Mouse (Mus musculus) testis, postnatal 10 days (tissue): ENCODE data around the gene Hist1h2bf.
"Not testable (repeated sequence)": the region's sequence is repeated elsewhere in the genome, so short reads cannot be mapped to it uniquely, and the experiment has no call there.

Experiments used
- DNase-seq: peaks from one replicate; pipeline ENCODE4 v3.0.0; 2021; ENCODE audit warnings: low spot score

Gene Hist1h2bf

DNA sequence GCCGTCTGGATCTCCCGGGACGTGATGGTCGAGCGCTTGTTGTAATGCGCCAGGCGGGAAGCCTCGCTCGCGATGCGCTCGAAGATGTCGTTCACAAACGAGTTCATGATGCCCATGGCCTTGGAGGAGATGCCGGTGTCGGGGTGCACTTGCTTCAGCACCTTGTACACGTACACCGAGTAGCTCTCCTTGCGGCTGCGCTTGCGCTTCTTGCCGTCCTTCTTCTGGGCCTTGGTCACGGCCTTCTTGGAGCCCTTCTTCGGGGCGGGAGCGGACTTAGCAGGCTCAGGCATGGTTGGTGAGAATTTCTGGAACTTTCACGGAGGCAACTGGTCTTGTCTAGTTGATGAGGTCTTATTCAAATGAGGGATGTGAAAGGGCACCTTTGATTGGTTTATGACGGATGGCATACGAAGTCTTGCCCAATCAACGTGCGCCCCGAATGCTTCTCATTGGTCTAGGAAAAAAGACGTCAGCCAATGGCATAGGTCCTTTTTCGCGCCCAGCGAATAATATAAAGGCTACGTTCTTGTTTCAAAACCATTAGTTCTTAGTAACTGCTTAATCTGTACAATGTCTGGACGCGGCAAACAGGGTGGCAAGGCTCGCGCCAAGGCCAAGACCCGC, at the start of gene Hist1h2bf, which contains the start of gene Hist1h2ad:
Gene Hist1h2bf (minus strand): TSS at position 299 of the 627 bp plus-strand sequence.
Gene Hist1h2ad (plus strand): TSS at position 484 of the 627 bp plus-strand sequence.
- peak; percentile 80 for DNase-seq

DNA sequence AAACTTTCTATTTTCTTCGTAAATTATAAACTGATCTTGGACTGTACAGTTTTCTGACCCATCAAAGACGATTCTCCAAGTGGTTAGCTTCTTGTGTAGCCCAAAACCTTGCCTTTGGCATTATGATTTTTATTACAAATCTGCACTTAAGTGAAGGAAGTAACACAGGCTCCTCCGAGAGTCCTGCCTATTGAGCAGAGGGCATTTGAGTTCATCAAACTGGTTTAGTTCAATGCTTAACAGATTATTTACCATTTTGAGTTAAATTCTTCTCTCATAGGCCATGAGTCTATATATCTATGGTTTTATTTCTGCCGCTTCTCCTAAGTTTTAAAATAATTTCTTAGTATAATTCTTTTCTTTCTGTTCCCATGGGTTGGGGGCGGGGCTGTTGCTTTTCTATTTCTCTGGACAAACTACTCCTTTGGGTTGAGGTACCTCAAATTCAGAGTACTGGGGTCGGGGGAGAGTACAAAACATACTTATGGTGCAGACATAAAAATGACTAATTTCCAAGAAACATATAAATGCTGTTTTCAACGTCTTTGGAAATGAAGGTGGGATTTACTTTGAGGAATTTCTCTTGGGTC, 49.0 kb upstream of the Hist1h2bf start:
- peak; percentile 55 for DNase-seq

DNA sequence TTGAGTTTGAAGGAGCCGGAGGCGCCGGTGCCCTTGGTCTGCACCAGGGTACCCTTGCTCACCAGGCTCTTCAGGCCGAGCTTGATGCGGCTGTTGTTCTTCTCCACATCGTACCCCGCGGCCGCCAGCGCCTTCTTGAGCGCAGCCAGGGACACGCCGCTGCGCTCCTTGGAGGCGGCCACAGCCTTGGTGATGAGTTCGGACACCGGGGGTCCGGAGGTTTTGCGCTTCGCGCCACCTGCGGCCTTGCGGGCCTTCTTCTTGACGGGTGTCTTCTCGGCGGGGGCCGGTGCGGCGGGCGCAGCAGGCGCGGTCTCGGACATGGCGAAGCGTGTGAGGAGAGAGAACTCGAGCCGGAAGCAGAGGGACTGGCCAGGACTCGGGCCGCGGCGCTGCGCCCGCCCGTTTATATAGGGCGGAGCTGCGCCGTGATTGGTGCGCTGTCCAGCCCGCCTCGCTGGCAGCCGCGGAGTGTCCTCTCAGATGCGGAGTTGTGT, 48.2 kb upstream of the Hist1h2bf start, which contains the start of gene Hist1h1e:
Gene Hist1h1e (minus strand): TSS at position 384 of the 497 bp plus-strand sequence.
- DNase-seq, result peak; percentile 93

DNA sequence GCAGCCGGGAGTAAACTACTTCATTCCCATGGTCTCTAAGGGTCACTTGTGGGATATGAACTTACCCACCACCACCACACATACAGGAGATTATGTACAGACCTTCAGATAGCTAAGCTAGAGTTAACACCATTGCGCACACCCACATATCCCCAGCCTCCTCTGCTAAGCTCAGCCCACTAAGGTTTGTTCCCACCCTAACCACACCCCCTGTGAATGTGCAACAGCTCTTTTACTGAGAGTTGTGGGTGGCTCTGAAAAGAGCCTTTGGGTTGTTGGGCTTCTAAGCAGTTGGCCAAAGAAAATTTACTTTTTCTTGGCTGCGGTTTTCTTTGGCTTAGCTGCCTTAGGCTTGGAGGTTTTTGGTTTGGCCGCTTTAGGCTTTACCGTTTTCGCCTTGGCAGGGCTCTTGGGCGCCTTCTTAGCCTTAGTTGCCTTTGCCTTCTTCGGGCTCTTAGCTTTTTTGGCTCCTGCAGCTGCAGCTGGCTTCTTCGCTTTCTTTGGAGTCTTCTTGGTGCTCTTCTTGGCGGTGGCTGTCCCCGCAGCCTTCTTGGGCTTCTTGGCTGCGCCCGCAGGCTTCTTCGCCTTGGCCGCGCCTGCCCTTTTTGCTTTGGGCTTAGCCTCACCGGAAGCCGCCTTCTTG, 47.7 kb upstream of the Hist1h2bf start:
- peak; percentile 75 for DNase-seq

DNA sequence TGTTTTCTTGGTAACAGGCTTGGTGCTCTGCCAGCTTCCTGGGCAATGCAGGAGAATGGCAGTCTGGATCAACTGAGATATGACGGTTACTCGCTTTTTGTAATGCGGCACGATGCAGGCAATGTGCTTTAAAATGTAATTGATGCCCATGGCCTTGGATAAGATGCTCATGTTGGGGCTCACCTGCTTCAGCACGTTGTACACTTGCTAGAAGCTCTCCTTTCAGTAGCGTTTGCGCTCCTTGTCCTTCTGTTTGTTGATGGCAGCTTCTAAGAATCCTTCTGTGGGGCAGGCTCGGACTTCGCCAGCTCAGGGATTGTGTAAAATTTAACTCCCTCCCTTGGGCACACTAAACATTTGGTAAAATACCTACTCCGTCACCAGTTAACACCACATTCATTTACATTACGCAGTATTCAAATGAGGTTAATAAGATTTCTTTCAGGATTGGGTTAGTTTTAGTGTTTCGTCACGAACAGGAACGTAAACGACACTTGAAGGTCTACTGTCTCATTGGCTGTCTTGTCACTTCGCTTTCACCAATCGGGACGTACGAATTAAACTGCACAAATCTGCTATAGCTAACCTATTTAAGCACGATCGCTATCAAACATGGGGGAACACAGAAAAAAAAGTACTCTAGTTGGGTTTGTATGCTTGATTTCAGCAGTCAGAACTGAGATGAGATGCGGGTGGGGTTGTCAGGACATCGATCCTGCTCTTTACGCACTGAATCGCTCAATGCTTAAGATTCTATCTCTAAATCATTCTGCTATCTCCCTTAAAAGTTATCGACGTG, 46.9 kb upstream of the Hist1h2bf start, which contains the start of gene Hist1h2be:
Gene Hist1h2be (minus strand): TSS at position 392 of the 799 bp plus-strand sequence.
- peak; percentile 81 for DNase-seq

DNA sequence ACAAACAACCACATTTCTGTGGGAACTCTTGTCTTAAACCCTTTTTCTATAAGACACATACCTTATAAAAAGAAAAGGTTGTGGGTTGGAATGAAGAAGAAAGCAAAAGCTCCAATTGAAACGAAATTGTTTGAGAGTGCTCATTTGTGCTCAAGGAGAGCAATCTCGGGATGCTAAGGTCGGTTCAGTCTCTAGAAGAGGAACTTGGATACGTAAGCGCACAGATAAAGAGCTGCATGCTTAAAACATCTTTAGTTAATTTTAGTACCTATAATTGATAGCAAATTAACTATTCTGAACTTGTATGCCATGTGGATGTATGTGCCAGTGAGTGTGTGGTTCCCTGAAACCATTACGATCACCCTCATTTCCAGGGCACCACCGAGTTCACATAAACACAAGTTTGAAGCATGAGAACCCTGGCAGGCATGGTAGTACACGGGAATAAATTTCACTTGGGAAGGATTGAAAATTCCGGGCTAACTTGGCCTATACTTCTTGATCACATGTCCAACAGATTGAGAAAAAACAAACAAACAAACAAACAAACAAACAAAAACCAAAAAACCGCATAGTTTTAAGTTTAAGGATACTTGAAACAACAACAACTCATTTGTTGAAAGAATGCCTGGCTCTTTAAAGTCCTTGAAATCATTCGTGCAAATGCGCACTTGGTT, 46.2 kb upstream of the Hist1h2bf start:
- no peak for DNase-seq

DNA sequence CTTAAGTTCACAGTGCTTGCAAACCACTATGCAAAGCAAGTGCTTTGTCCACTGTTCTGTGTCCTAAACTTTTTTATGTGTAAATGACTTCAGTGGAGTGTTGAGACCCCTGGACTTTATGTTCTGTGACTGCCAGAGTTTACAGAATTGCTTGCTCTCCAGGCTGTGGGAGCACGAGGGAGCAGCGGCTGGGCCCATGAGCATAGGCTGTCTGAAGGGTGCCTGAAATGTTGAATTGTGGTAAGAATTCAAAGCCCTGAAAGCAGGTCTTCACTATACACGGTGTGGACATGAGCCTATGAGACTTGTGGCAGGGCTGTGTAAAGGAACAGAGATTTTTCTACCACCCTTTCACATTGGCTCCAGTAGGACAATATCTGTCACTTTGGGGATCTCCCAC, 37.6 kb upstream of the Hist1h2bf start:
- DNase-seq, result peak; percentile 6

DNA sequence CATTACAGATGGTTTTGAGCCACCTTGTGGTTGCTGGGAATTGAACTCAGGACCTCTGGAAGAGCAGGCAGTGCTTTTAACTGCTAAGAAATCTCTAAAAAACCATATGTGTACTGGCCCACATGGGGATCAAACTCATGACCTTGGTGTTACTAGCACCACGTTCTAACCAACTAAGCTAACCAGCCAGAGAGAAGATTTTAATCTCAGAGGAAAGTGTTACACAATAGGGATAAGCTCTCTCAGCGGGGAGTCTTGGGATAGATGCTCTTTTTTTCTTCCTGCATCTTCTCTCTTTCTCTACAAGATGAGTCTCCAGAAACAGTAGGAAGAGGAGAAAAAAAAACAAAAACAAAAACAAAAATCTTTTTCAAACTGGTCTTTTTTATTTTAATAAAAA, 36.4 kb upstream of the Hist1h2bf start:
- peak; percentile 6 for DNase-seq

DNA sequence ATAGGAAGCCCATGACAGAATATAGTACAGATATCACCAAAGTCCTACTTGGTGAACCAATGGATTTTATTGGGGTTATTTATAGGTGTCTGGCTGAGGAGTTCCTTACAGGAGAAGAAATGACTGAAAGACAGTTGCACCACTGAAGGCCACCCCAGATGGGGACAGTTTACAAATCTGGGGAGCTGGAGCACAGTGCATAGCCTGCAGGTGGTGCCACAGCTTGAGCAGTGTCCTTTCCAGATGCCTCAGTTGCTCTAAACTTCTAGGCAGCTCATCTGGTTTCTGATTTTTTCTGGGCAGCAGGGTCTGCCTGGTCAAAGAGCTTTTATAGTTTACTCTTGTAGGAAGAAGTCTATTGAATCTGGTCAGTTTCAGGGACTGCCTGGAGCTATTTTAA, 35.8 kb upstream of the Hist1h2bf start:
- peak; percentile 14 for DNase-seq

DNA sequence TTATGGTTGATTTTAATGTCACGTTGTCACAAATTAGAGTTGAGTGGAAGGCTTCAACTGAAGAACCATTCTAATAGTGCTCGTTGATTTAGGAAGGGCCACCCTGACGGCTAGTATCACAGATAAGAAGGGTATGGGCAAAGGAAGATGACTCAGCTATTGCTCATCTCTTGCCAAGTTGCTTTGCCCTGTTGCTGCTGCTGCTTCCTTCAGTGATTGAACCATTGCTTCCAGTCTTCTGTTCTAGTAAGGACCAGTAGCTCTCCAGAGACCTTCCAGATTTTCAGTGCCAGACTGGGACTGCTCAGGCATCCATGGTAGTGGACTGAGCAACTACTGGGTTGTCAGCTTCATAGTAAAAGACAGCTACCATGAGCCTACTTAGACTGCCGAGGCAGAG, 35.2 kb upstream of the Hist1h2bf start:
- DNase-seq, result peak; percentile 18

DNA sequence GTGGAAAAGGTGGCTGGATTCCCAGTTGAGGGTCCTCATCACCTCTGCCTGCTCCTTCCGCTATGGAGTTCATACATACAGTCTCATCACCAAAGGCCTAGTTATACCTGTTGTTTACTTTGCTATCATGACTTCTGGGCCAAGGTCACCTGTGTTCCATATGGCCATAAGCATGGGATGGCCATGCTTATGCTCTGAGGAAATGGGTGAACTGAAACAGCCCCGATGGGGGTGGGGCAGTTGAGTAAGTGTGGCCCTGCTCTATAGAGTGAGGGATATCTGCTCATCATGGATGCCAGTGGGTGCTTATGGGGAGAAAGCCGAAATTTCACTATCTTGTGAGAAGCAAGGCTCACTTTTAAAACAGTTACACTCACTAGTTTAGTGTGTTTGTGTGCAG, 31.1 kb upstream of the Hist1h2bf start:
- peak; percentile 31 for DNase-seq

DNA sequence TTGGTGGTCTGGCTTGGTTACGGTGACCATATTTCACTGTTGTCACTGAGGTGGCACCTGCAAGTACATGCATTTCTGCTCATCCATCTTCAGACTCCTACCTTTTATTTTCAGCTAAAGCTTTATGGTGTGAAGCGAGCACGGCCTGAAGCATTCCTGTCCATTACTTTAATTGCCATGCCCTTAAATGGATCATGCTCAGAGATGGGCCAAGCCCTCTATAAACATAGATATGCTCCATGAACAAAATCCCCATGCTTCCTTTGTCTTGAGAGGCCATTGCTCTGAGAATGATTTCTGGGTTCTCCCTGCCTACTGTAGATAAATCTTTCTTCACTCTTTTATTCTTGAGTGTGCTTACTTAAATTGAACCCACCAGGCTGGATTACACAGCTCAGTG, 30.5 kb upstream of the Hist1h2bf start:
- peak; percentile 12 for DNase-seq

DNA sequence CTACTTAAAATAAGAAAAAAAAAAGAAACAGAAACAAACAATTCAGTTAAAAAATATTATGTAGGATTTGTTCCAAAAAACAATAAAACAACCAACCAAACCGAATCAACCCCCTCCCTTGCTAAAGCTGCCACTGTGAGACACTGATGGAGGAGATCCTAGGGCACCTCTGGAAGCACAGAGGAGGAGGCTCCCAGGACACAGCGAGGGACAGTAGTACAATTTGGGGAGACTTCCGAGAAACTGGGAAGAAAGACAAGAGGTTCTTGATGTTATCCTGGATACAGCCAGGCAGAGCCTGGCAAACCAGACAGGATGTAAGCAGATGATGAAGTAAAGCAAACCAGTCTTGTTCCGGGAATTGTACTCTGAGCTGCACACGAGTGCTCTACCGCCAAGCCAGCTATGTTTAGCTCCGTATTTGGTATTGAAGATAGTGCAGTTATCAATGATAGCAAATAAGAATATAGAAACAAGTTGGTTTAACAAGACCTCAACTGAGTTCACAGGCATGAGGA, 29.2 kb upstream of the Hist1h2bf start:
- DNase-seq, result no peak

DNA sequence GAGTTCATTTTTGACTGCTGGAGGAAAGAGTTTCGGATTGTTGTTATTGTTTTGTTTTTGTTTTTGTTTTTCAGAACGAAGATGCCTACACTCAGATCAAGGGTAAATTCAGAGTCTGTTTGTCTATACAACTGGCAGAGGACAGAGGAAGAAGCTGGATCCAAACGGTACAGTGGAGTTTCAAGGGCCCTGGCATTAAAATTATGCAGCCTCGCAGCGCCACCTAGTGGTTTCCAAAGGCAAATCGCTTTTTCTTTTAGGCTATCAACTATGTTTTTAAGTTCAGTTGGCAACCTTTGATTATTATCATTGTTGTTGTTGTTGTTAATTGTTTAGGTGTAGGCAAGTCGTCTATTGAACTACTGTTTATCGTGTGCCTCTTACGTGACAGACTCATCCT, 24.0 kb upstream of the Hist1h2bf start:
- peak; percentile 89 for DNase-seq

DNA sequence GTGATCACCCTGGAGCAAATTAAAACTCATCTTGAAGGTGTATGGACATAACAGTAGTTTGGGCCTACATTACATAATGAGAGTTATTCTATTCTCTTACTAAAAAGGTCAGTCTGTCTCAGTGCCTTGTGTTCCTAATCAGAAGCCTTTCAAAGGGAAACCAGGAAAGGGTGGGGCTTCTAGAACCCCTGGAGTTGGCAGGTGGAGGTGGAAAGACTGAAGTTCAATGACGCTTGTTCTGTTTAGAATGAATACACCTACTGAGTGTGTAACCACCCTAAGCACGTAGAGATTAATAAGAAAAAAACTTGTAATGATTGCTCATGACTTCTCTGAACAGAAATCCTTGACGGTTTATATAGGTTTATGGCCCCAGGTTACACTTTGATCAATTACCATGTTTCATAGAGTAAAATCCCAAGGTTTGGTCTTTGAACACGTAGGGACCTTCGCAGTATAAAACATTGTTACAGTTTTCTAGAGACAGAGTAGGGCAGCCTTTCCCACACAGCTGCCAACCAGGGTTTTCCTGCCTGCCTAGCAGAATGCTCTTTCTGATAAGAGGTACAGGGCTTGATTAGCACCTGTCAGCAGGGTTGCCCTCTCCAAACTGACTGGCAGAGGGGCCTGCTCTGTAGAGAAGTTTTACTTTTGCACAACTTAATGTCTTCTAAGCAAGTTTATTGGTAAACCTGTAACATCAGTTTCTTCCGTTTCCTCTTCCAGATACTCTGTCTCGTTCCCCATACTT, 21.8 kb upstream of the Hist1h2bf start:
- no peak for DNase-seq

DNA sequence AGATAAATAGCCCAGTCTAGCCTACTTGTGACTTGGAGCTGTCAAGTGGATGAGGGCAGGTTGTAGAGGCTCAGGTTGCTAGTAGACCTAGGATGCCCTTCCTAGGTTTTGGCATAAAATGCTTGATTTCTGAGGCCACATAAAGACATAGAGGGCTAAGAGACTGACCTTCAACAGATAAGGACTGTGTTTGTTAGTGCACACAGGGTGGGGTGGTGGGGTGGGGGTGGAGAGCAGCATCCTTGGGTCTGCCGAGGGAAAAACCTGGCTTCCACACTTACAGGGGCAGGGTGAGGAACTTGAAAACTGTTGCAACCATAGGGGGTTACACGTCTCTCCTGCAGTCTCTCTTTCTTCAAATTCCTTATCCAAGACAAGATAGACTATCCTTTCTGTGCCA, 21.2 kb upstream of the Hist1h2bf start:
- DNase-seq, result no peak

DNA sequence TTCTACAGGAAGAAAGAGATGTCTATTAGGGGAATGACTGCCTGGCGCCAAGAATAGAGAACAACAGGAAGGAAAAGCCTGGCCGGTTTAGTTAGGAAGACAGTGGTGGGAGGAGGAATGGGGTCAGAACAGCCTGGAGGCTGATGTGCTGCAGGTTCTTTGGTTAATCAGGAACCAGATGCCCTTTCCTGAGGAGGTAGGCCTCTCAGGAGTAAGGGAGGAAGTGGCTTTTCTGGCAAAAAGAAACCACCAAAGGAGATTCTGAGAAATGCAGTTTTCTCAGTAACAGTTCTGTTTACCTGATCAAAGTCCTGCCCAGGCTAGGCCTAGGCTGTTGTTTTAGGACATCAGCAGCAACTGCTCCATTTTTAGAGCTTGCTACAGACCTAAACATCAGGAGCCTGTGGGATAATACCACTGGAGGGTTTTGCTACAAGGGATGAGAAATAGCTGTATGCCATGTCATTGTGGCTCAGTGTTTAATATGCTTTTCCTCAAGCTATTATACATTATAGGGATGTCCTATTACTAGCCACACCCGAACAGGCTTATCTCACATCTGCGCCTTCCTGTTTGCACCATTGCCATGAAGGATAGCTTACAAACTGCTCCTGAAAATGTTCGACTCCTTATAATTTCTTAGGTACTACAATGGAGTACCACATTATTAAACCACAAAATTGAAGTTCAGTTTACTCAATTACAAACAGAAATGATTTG, 19.2 kb upstream of the Hist1h2bf start:
- no peak for DNase-seq

DNA sequence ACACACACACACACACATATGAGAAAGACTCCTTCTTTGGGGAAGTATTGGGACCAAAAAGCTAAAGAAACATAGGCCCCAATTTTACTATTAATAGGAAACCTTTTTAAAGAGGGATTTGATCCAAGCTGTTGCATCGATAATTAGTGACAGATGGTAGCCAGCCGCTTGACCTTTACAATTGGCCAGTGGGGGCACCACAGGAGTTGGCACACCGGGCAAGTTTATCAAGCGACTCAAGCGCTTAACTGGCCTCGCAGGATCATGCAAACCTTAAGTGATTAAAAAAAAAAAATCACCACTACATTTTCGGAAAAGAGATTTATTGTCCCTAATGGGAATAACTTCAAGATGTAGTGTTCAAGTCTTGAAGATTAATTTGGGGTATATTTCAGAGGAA, 18.6 kb upstream of the Hist1h2bf start:
- DNase-seq, result no peak

DNA sequence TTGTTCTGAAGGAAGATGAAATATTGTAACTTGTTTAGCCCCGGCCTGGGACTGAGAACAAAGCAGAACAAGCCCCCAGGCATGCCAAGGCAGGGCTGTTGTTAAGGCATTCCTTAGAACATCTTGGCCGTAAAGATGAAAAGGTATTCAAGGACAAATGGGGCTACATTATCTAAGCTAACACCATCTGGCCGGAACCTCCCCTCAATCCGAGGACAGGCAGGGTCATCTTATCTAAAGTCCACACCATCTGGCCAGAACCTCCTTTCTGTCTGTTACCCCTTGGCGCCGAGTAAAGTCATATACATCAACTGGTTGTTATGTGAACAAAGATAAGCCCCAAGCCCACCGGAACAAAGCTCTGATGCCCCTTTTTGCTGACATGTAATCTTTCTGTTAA, 17.9 kb upstream of the Hist1h2bf start:
- DNase-seq, result not testable (repeated sequence)

DNA sequence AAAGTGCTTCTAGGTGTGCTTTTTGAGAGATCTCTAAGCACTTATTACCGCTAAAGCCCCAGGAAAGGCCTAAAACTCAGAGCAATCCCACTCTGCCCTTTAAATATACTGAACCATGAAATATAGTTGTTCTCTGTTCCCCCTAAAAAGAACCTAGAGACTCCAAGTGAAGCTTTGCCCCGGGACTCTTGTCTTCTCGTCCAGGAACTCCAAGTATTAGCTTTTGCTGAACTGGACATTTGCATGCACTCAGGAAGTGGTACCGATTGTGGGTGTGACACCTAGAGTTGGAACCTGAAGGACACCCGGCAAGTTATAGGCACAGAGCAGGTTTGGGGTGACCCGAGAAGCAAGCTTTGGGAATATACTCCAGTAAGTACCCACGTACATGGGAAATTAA, 17.2 kb upstream of the Hist1h2bf start:
- no peak for DNase-seq
